Mouse (Mus musculus): ENCODE data around the gene Cntfr.
"Not testable (repeated sequence)": the region's sequence is repeated elsewhere in the genome, so short reads cannot be mapped to it uniquely, and the experiment has no call there.

Cntfr gene

GRCm38 (mm10) chr4:41710229-41710628, 13.3 kb upstream of the Cntfr start:
- DNase-seq (ENCODE audit: low read depth), result no peak

GRCm38 (mm10) chr4:41708192-41708745, 11.4 kb upstream of the Cntfr start:
- peak; percentile 58 for DNase-seq (ENCODE audit: low read depth)

GRCm38 (mm10) chr4:41707011-41707535, 10.2 kb upstream of the Cntfr start:
- DNase-seq (ENCODE audit: low read depth), result peak; percentile 56

GRCm38 (mm10) chr4:41705922-41706754, 9.2 kb upstream of the Cntfr start:
- no peak for DNase-seq (ENCODE audit: low read depth)

GRCm38 (mm10) chr4:41704651-41705050, 7.8 kb upstream of the Cntfr start:
- DNase-seq (ENCODE audit: low read depth), result no peak

GRCm38 (mm10) chr4:41702226-41702625, 5.3 kb upstream of the Cntfr start:
- DNase-seq (ENCODE audit: low read depth), result not testable (repeated sequence)

GRCm38 (mm10) chr4:41700224-41700623, 3.3 kb upstream of the Cntfr start:
- not testable (repeated sequence) for DNase-seq (ENCODE audit: low read depth)

- DNase-seq (ENCODE audit: low read depth), result not testable (repeated sequence)
Measured at GRCm38 (mm10) chr4:41699783-41700182, 2.9 kb upstream of the Cntfr start, which contains the start of gene Il11ra1. Gene Il11ra1 (plus strand): TSS chr4:41699989.

- not testable (repeated sequence) for DNase-seq (ENCODE audit: low read depth)
Measured at GRCm38 (mm10) chr4:41698421-41699016, 1.6 kb upstream of the Cntfr start.

GRCm38 (mm10) chr4:41696452-41696851, 437 bp downstream of the Cntfr start:
- not testable (repeated sequence) for DNase-seq (ENCODE audit: low read depth)

GRCm38 (mm10) chr4:41695800-41696199, 1.1 kb downstream of the Cntfr start:
- not testable (repeated sequence) for DNase-seq (ENCODE audit: low read depth)

- DNase-seq (ENCODE audit: low read depth), result not testable (repeated sequence)
Measured at GRCm38 (mm10) chr4:41693511-41693910, 3.4 kb downstream of the Cntfr start.

- not testable (repeated sequence) for DNase-seq (ENCODE audit: low read depth)
Measured at GRCm38 (mm10) chr4:41690014-41690413, 6.9 kb downstream of the Cntfr start.

GRCm38 (mm10) chr4:41688562-41688961, 8.3 kb downstream of the Cntfr start:
- not testable (repeated sequence) for DNase-seq (ENCODE audit: low read depth)

- not testable (repeated sequence) for DNase-seq (ENCODE audit: low read depth)
Measured at GRCm38 (mm10) chr4:41685882-41686492, 10.9 kb downstream of the Cntfr start.

- DNase-seq (ENCODE audit: low read depth), result not testable (repeated sequence)
Measured at GRCm38 (mm10) chr4:41684931-41685453, 11.9 kb downstream of the Cntfr start.

- DNase-seq (ENCODE audit: low read depth), result not testable (repeated sequence)
Measured at GRCm38 (mm10) chr4:41684131-41684930, 12.6 kb downstream of the Cntfr start.

- not testable (repeated sequence) for DNase-seq (ENCODE audit: low read depth)
Measured at GRCm38 (mm10) chr4:41683303-41683702, 13.6 kb downstream of the Cntfr start.

- DNase-seq (ENCODE audit: low read depth), result no peak
Measured at GRCm38 (mm10) chr4:41682789-41683188, 14.1 kb downstream of the Cntfr start.

GRCm38 (mm10) chr4:41681947-41682346, 14.9 kb downstream of the Cntfr start:
- no peak for DNase-seq (ENCODE audit: low read depth)

- no peak for DNase-seq (ENCODE audit: low read depth)
Measured at GRCm38 (mm10) chr4:41681176-41681575, 15.7 kb downstream of the Cntfr start.
